Mouse (Mus musculus): ENCODE data around the gene Grhl1. TPM values are rescaled to one million over a fixed set of nuclear protein-coding genes. Genes with fewer than 3 reads are reported as not detected.

Grhl1 gene
- polyA plus RNA-seq, 2 experiments, result 0.20 to 0.45 TPM

GRCm38 (mm10) chr12:24662131-24662530, 90.0 kb downstream of the Grhl1 start:
- Histone ChIP-seq H3K4me3 (ENCODE audit: insufficient read depth in 1 of 2, low read depth in 2 of 2, low read length in 2 of 2) (no peak overlapping the region), H3K9ac (replicated peaks) (no peak overlapping the region), H3K4me1 (replicated peaks; ENCODE audit: control insufficient read depth in 2 of 2, insufficient read depth in 2 of 2, low read length in 1 of 2) (peaks cover 11 to 16% of the 10 kb centered on the region in 2 experiments), H3K27me3 (ENCODE audit: control insufficient read depth, insufficient read depth, low read length) (no peaks in the 10 kb centered on the region), H3K4me2 (ENCODE audit: low read depth) (no peak overlapping the region), H3K36me3 (replicated peaks; ENCODE audit: control insufficient read depth, insufficient read depth, low read depth) (peaks cover 52% of the 10 kb centered on the region), H3K27ac (no peak overlapping the region), H3K9me3 (ENCODE audit: control insufficient read depth, low read length) (no peaks in the 10 kb centered on the region)
- 90% methylated on average over 5 of the region's 5 CpGs for WGBS (ENCODE audit: insufficient replicate concordance)
- ATAC-seq (ENCODE audit: insufficient read depth) (no peak), DNase-seq (ENCODE audit: low read depth in 3 of 3, low spot score in 3 of 3) (no peak)
- no peak for TF ChIP-seq EP300 (IDR thresholded peaks at IDR 0.05; ENCODE audit: low read depth)
- no peak for TF ChIP-seq CTCF (IDR thresholded peaks at IDR 0.05; ENCODE audit: low read depth)

Other genes starting within 250 kb of the Grhl1 start
- gene Taf1b, start 73.9 kb upstream of the Grhl1 start, polyA plus RNA-seq (2012; rRNA removed), result 3.0 and 4.7 TPM in 2 replicates
- gene Taf1b, start 73.9 kb upstream of the Grhl1 start, polyA plus RNA-seq (2014; fragmentation: Nextera tagmentation; extraction: Ambion mirVana), result 9.3 TPM in 2 replicates
- 5.4 TPM in 2 replicates for gene Klf11, start 79.0 kb downstream of the Grhl1 start, polyA plus RNA-seq (2012; rRNA removed)
- gene Klf11, start 79.0 kb downstream of the Grhl1 start, polyA plus RNA-seq (2014; fragmentation: Nextera tagmentation; extraction: Ambion mirVana), result 6.9 and 7.7 TPM in 2 replicates
- gene Cys1, start 109.5 kb downstream of the Grhl1 start, polyA plus RNA-seq (2012; rRNA removed), result 0.74 and 1.2 TPM in 2 replicates
- gene Cys1, start 109.5 kb downstream of the Grhl1 start, polyA plus RNA-seq (2014; fragmentation: Nextera tagmentation; extraction: Ambion mirVana), result 0.28 and 0.40 TPM in 2 replicates
- gene Rrm2, start 136.0 kb downstream of the Grhl1 start, polyA plus RNA-seq (2012; rRNA removed), result 87.7 and 139 TPM in 2 replicates
- gene Rrm2, start 136.0 kb downstream of the Grhl1 start, polyA plus RNA-seq (2014; fragmentation: Nextera tagmentation; extraction: Ambion mirVana), result 388 and 401 TPM in 2 replicates

Measured in liver, embryonic 14.5 days (tissue).